Mouse (Mus musculus) natural killer cell, adult 2 months (primary cell): ENCODE results near the gene Anp32b.

Experiments used
- DNase-seq, 2 experiments: peaks; one replicate each; pipeline ENCODE4 v3.0.0; 2022; ENCODE audit warnings: low spot score in 2 of 2

Gene Anp32b

DNA sequence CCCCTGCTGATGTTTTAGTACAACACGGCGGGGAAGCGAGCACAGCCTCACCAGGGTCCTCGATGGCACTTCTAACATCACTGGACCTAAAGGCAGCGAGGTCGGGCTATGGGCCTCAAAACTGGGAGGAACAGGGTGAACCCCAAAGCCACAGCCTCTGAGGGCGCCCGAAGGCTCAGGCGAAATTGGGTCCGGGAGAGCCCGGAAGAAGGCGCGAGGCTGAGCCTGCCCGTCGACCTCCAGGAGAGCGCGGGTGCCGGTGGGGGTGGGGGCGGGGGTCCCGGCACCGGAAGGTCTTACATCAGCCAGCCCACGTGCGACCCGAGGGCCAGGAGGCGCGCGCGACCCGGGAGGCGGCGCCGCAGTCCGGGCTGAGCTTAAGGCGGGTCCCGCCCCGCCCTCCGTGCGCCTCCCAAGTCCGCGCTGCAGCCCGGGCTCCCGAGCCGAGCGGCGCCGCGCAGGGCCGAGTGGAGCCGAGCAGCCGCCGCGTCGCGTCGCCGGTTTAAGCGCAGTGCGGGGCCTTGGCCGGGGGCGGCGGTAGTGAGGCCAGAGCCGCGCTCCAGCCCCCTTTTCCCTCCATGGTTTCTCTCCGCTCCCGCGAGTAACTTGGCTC is at the start of gene Anp32b:
Gene Anp32b, plus strand, starts transcription at position 384 of the 613 bp plus-strand sequence.
- peak; percentile 82 to 89 for DNase-seq

DNA sequence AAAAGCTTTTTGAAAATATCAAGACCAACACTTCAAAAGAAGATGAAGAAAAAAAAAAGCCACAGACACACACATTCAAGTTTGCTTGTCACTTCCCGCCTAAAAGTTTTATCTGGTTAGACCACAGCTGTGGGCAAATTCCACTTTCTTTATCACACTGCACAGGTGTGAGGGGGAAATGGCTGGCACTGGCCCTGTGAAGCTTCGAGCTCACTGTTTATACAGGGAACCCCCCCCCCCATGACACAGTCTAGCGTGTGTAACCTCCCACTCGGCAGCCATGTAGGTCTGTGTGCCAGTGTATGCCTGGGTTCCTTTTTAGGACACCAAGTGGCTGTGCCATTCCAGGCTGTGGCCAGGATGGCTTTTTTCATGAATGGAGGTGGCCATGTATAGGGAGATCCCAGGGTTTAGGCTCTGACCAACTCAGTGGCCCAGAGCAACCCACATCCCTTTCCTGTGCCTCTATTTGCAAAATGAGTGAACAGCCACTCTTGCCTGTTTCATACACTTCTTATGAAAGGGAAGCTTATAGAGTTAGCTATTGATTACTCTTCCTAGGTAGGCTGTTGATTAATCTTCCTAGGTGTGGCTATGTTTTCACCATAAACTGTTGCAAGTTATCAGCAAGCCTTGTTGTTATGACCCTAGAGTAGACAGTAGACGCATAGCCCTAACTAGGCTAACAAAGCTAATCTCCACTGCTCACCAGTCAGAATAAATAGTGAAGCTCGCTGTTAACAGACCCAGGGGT is 46.5 kb upstream of the Anp32b start:
- peak; percentile 67 to 76 for DNase-seq

- DNase-seq, result no peak
These were observed 43.6 kb upstream of the Anp32b start for GRCm38 (mm10) chr4:46406966-46407703.

GRCm38 (mm10) chr4:46410677-46411076 is 40.0 kb upstream of the Anp32b start:
- DNase-seq, result no peak

- DNase-seq, result peak in 1 of 2 experiments; percentile 39
These were observed 39.2 kb upstream of the Anp32b start for GRCm38 (mm10) chr4:46411489-46411888.

DNA sequence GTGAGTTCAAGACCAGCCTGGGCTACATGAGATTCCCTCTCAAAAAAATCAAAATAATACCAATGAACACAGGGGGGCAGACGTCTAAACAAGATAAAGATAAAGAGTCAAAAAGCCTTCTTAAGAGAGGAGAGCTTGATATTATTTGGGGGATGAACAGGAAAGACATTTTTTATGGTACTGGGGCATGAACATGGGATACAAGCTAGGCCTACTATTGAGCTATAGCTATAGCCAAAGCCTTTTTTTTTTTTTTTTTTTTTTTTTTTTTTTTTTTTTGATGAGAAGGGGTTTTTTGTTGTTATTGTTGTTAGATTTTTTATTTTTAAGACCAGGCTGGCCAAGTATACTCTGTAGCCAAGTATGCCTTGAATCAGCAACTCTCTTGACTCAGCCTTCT is 38.6 kb upstream of the Anp32b start:
- DNase-seq, result no peak

DNA sequence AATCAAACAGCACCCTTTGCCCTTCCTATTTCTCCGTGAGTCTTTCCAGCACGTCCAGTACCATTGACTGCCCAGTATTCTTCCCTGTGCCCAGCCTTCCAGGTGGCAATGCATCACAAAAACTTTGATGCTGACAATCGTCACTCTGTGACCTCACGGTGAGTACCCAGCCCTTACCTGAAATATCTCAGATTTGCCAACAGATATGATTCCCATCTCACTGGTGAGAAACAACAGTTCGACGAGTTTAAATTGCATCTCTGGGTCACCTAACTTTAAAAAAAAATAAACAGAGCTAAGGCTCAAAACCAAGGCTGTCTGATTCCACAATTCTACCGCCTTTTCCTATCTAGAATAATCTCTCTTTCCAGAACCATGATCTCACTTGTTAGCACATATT is 37.3 kb upstream of the Anp32b start, which contains the start of gene Hemgn:
Gene Hemgn, minus strand, starts transcription at position 101 of the 400 bp plus-strand sequence.
- DNase-seq, result no peak

DNA sequence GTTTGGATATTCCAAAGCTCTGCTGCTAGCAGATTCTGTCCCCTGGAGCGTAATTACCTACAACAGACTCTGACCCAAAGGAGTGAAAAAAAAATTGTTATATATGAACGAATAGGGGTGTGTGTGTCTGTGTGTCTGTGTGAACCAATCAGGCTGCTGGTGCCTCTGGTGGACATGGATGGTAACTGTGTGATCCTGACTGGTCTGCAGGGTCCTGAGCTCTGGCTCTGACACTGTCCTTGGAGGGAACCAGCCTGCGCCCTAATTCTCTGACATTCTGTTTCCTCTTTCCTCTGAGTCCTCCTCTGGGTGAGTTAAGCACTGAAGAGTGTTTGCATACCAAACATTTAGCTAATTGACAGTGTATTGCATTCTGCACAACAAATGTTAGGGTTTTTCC is 33.2 kb upstream of the Anp32b start:
- peak in 1 of 2 experiments; percentile 7 for DNase-seq

DNA sequence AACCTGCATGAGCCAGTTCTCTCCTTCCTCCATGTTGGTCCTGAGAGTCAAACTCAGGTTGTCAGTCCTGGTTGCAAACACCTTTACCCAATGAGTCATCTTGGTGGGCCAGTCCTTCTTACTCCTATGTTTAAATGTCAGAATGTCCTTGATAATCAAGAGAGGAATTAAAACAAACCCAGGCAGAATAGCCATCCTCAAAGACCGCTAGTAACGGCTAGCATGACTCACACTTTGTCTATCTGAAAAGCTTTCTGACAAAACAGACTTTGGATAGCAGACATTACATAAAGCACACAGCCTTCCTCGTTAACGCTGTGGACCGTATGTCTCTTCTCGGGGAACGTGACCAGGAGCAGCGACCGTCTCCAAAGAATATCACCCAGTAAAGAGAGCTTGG is 31.9 kb upstream of the Anp32b start:
- DNase-seq, result no peak

- DNase-seq, result peak; percentile 78 to 90
These were observed 28.1 kb upstream of the Anp32b start for GRCm38 (mm10) chr4:46422625-46423024.

DNA sequence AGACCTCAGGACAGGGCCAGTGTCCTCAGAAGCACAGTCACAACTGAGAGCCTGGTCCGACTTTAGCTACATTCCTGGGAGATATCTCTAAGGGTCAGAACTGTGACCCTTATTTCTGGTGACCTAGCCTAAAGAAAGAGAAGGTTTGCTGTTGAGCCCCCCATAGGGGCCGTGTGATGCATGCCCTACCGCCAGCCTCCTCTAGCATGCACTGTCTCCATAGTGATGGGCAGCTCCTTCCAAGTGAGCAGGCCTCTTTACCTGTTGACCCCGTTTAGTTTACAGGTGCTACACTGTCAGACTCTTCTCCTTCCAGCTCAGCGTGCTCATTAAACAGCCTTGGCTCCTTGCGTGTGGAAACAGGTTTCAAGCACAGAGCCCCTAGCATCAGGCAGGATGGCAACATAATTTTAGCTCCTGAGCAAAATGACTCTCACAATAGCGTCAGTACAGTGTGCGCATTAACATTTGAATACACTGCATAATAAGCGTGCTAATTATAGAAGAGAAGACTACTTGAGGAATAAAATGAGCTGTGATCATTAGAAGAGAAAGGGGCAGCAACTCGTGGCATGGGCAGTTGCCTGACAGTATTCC is 21.7 kb upstream of the Anp32b start:
- DNase-seq, result no peak

DNA sequence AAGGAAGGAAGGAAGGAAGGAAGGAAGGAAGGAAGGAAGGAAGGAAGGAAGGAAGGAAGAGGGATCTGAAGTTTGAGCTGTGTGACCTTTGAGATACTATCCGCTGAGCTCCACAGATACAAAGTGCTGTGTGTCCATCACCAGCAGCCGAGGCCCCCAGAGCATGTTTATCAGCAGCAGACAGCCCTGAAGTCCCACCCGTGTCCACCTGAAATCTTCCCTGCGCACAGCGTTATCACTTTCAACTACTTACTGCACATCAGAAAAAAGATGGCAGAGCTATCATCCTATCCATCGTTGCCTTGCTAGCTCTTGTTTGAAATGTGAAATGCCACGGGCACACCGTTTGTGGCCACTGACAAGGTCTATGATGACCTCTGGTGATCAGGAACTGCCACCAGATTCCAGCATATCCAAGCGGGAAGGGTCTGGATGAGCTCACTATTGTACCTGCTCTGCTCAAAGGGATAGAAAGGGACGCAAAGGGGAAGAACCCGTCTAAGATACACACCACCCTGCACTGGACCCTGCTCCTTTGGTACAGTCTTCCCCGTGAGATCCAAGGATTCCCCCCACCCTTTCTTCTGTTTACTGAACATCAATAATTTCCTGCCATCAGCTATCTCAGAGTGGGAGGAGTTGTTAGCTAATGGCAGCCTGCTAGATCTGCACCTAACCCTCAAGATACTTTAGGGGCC is 18.2 kb upstream of the Anp32b start:
- DNase-seq, result no peak

DNA sequence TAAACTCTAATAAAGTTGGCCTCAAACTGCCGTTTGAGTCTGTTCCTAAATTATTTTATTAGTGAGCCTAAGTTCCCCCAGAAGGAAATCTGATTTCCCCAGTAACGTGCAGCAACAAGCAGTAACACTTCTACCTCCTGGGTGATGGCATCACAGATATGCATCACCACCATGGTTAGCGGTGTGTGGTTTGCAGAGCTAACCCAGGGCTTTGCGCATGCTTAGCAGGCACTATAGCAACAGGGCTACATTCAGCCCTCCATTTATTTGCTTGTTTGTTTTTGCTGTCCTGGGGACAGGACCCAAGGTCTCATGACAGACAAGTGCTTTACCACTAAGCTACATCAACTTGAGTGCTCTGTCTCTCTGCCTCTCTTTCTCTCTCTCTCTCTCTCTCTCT is 8.2 kb upstream of the Anp32b start:
- DNase-seq, result peak; percentile 79 to 91

GRCm38 (mm10) chr4:46445237-46445945 is 5.3 kb upstream of the Anp32b start:
- DNase-seq, result no peak

DNA sequence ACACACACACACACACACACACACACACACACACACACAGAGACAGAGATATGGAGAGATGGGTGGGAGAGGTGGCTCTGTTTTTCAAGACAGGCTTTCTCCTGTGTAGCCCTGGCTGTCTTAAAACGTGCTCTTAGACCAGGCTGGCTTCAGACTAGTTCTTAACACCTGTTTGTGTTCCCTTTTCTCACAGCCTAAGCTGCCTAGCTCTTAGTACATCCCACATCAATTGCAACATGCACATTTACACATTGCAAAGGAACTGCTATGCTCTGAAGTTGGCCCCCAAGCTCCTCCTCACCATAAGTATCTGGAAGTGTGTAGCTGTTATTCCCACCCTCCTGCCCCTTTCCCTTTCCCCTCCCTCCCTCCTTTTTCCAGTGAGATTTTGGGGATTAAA is 3.2 kb upstream of the Anp32b start:
- DNase-seq, result no peak

GRCm38 (mm10) chr4:46448886-46449285 is 1.8 kb upstream of the Anp32b start:
- DNase-seq, result no peak

- no peak for DNase-seq
These were observed 633 bp upstream of the Anp32b start for GRCm38 (mm10) chr4:46450020-46450518.

- DNase-seq, result peak; percentile 49 to 67
These were observed 597 bp downstream of the Anp32b start for GRCm38 (mm10) chr4:46451240-46451757.

- DNase-seq, result peak; percentile 60 to 74
These were observed 1.2 kb downstream of the Anp32b start for GRCm38 (mm10) chr4:46451758-46452480.

DNA sequence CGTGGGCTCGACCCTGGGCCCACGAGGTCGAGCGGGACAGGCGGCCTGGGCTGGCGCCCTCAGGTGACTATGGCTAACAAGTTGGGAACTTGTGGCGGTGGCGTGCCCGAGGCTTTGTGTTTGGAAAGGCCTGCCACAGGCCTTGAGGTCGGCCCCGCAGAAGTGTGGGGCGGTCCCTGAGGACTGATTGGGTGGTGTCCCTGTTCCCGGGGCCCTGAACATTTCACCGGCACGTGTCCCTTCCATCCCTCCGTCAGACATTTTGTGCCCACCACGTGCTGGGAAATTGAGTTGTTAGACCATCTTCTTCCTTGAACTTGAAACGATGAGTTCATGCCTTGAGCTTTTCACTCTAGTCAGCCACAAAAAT is 1.8 kb downstream of the Anp32b start:
- DNase-seq, result peak; percentile 37 to 56
